Mouse (Mus musculus) ovary, postnatal 36 days (tissue): ENCODE results near the gene Khdc1a.
"Not testable (repeated sequence)": the region's sequence is repeated elsewhere in the genome, so short reads cannot be mapped to it uniquely, and the experiment has no call there.

ENCODE experiments used
- DNase-seq: peaks from one replicate; pipeline ENCODE4 v3.0.0; 2022; ENCODE audit warnings: low spot score, mixed read lengths

Khdc1a gene

DNA sequence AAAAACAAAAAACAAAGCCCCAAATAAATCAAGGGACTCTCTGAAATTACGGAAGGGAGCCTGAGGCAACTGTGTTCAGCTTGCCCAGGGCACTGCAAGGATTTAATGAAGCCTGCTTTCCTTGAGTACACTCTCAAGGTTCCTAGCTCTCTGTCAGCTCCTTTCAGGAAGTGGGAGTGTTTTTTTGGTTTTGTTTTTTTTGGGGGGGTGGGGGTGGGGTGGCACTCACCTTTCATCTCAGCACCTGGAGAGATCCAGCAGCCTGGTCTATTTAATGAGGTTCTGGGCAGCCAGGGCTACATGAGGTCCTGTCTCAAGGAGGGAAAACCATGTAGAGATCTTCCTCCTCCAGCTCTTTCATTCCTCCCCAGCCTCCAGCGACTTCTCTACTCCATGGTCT lies at the start of gene Khdc1a:
Gene Khdc1a (plus strand): TSS at position 301 of the 400 bp plus-strand sequence.
- DNase-seq: no peak

DNA sequence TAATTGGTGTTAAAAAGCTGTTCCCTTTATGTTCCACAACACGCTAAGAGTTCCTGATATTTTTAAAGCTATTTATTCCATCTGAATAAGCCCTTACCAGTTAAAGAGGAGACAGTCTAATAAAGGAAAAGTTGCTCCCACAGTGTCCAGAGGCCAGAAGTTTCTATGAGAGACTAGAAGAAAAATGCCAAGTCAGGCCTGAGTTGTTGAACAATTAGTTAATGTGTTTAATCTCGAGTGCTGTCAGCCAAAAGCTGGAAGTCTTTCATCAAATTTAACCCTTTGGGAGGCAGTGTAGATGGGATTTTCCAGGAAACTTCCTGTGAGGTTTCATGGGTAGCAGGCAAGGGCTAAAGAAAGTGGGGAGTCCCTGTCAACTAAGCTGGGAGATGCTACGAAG lies 49.6 kb upstream of the Khdc1a start:
- DNase-seq: no peak

DNA sequence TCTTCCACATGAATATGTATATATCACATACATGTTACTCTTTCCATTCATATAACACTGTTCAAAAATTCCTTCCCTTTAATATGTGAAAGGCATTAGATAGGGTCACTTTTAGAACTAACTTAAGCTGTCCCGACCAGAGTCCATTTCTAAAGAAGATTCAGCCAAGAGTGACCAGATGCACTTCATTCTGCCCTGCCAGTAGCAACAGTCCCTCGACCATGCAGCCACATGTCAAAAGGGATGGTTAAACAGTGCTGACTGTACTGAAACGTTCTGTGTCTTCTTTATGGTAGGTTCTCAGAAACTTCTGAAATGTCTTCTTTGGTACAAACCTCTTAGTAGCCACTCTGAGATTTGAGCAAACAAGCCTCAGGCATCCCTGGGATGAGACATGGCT lies 47.8 kb upstream of the Khdc1a start:
- DNase-seq: no peak

DNA sequence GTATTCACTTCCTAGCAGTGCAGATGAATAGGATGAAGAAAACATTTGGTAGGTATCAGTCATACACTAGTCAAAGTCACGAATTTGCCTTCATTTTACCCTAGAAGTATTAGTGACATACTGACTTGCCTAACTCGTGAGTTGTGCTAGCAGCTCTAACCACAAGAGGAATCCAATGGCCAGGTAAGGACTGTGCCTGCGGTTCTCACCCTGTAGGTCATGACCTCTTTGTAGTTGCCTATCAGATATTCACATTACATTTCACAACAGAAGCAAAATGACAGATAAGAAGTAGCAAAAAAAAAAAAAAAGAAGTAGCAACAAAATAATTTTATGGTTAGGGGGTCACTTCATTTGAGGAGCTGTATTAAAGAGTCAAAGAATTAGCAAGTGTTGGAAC lies 45.3 kb upstream of the Khdc1a start:
- DNase-seq: no peak

GRCm38 (mm10) chr1:21304646-21305045 lies 44.8 kb upstream of the Khdc1a start:
- no peak for DNase-seq

GRCm38 (mm10) chr1:21305443-21305842 lies 44.0 kb upstream of the Khdc1a start:
- no peak for DNase-seq

GRCm38 (mm10) chr1:21314336-21314735 lies 35.1 kb upstream of the Khdc1a start:
- no peak for DNase-seq

DNA sequence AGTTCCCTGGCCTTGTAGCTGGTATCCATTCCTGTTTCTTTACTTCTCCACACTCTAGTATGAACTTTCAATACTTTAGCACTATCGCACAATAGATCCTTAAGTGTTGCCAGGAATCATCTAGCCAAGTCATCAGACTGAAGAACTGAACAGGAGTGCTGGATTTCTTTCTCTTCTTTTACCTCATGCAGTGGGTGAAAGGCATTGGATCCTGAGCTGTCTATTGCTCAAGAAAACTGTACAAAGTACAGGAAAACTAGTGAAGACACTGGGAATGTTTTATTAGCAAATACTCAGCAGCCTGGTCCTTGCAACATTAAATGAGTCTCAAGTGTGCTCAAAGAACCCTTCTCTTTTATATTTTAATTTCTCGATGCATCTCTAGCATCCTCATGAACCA lies 33.7 kb upstream of the Khdc1a start:
- no peak for DNase-seq

- no peak for DNase-seq
These were observed 33.1 kb upstream of the Khdc1a start for GRCm38 (mm10) chr1:21316305-21316704.

GRCm38 (mm10) chr1:21318202-21318601 lies 31.2 kb upstream of the Khdc1a start:
- no peak for DNase-seq

DNA sequence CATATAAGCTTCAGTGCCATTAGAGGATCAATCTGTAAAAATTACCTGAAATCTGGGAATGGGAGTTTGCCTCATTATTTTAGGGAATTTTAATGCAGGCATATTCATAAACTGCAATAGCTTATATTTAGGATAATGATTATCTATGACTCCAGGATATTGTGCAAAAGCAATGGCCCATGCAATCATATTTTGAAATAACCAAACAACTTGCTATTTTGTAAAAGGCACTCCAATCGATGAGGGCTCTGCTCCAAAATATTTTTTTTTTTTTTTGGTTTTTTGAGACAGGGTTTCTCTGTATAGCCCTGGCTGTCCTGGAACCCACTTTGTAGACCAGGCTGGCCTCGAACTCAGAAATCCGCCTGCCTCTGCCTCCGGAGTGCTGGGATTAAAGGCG lies 29.2 kb upstream of the Khdc1a start:
- DNase-seq: not testable (repeated sequence)

DNA sequence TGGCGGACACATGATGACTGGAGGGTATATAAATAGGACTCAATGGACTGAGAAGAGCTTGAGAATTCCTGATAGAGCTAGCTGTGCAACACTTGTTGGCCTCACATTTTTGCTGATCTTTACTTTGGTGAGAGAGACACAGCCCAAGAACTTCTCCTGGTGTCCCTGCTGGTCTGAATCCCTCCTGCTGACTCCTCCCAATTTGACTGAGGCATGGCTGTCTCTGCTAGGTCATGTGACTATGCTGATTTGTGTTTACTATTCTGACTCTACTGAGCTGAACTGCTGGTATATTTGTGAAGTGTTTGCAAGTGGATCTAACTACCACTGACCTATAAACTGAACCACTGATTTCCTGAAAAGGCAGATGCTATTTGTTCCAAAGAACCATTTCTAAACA lies 27.8 kb upstream of the Khdc1a start:
- DNase-seq: no peak

- DNase-seq: no peak
These were observed 25.4 kb upstream of the Khdc1a start for GRCm38 (mm10) chr1:21323996-21324574.

DNA sequence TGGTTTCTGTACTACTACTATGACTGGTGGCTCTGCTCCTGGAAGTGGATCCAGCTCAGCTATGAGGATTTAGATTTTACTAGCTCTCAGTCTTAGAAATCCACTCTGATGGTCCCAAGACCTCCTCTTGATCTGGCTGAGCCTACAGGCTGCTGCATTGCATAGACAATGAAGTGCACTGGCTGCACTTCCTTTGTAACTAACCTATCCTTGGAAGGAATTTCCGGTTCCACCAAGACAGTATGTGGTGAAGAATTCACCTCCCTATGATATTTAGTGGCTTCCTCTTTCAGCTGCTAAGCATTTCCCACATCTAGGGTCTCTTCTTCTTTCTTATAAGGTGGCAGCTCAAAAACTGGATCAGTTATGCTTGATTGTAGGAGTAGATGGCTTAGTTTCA lies 24.8 kb upstream of the Khdc1a start:
- no peak for DNase-seq

- no peak for DNase-seq
These were observed 22.7 kb upstream of the Khdc1a start for GRCm38 (mm10) chr1:21326733-21327132.

- DNase-seq: not testable (repeated sequence)
These were observed 18.3 kb upstream of the Khdc1a start for GRCm38 (mm10) chr1:21331161-21331560.

DNA sequence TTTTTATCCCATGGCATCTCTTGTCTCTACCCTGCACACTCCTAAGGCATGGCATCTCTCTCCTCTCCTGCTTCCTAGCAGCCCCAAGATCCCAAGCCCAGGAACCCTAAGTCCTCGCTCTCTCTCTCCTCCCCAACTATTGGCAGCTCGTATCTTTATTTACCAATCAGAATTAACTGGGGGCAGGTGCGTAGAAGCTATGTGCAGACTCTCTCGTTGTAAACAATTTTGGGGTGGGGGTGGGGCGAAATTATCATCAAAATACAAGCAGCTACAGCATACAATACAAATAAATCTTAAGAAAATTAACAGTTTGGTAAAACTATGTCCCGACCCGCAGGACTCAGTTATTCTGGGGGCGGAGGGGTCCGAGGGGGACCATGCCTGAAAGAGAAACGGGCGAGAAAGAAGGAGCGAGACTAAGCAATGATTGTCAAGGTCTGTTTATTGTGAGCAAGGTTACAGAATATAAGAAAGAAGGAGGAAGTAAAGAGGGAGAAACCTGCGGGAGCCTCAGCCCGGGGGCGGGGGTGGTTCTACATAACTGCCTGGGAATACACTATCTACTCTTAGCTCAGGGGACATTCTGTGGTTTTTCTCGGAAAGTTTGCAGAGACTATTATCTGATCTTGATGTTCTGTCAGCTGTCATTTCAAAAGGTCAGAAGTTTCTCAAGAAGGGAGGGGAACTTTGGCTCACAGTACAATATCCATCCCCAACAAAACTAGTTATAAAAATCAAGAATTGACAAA lies 16.0 kb upstream of the Khdc1a start:
- peak; percentile 7 for DNase-seq

- no peak for DNase-seq
These were observed 13.6 kb upstream of the Khdc1a start for GRCm38 (mm10) chr1:21335836-21336235.

DNA sequence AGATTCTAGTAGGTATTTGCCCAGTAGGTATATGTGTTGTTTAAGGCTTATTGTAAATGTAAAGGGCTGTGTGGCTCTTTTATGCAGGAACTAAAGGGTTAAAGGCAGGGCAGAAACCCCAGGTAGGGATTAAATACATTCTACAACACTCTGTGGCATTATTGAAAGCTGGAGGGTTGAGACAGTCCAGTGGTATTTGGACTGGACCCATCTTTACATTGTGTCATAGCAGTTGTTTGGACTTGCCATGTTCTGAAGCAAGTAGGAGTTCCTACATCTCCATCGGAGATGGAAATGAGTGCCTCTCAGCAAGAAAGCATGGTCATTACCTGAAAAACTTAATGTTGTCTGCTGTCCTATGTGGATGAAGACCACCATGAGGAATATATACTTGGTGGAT lies 8.7 kb upstream of the Khdc1a start:
- no peak for DNase-seq

DNA sequence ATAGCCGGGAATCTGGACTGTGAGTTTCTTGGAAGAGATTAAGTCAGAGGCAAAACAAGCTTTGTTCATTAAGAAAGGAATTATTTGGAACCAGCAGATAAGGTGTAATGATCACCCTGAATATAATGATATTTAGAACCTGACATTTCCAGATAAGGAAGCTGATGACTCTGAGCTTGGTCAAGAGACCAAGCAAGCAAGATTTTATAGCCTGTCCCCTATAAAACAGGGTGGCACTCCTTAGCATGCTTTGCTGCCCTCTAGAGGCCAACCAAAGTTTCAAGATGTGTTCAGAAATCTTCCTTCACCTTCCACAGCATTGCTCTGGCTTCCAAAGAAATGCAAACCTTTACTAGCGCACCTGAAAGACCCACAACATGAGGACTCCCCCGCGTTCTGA lies 5.2 kb upstream of the Khdc1a start:
- DNase-seq: peak; percentile 16

DNA sequence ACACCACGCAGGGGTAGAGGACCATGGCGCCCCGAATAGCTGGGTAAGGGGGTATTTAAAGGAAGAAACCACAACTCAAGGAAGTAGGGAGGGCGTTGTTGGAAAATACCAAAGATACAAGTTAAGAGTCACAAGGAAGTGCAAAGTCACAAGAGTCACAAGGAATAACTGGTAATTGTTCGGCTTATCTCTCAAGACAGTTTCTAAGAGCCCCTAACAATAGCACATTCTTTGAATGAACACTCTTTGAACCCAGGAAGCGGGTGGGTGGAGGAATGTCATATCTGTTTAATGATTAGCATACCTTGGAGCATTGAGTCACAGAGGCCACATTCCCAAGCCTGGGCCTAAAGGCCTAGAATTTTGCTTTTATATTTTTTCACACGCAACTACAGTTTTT lies 4.7 kb upstream of the Khdc1a start:
- DNase-seq: not testable (repeated sequence)

DNA sequence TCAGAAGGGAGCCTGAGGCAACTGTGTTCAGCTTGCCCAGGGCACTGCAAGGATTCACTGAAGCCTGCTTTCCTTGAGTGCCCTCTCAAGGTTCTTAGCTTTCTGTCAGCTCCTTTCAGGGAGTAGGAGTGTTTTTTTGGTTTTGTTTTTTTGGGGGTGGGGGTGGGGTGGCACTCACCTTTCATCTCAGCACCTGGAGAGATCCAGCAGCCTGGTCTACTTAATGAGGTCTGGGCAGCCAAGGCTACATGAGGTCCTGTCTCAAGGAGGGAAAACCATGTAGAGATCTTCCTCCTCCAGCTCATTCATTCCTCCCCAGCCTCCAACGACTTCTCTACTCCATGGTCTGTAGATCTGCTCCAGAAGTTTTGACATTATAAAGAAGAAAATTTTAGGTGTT lies 18.6 kb downstream of the Khdc1a start, which contains the start of gene Khdc1c:
Gene Khdc1c (plus strand): TSS at position 301 of the 400 bp plus-strand sequence.
- DNase-seq: not testable (repeated sequence)

DNA sequence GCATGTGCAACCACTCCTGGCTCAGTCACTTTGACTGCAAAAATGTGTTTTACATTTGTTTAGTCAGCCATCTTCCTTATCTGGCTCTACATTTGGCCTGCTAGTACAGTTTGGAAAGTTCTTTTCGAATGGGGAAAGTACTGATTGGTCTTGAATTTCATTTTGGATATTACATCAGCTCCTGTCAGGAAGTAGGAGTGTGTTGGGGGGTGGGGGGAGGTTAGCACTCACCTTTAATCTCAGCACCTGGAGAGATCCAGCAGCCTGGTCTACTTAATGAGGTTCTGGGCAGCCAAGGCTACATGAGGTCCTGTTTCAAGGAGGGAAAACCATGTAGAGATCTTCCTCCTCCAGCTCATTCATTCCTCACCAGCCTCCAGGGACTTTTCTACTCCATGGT lies 33.8 kb downstream of the Khdc1a start, which contains the start of gene Khdc1b:
Gene Khdc1b (plus strand): TSS at position 301 of the 400 bp plus-strand sequence.
- DNase-seq: no peak
